Mouse (Mus musculus) cerebellum, adult 2 months (tissue): ENCODE data around the gene Aatk.

Experiments
- CTCF ChIP-seq: fragments of 200-500 bp; IDR thresholded peaks from 2 replicates; pipeline ENCODE4 v1.5.1; 2011; ENCODE audit warnings: low read depth, mild to moderate bottlenecking, control low read depth, low read length, moderate library complexity, borderline replicate concordance; ENCODE audit not compliant: insufficient read depth
- POLR2A ChIP-seq: fragments of 200-500 bp; IDR thresholded peaks from 2 replicates; pipeline ENCODE4 v1.6.1; 2011; ENCODE audit warnings: low read length, control low read depth, borderline replicate concordance; ENCODE audit not compliant: insufficient read depth

DNA sequence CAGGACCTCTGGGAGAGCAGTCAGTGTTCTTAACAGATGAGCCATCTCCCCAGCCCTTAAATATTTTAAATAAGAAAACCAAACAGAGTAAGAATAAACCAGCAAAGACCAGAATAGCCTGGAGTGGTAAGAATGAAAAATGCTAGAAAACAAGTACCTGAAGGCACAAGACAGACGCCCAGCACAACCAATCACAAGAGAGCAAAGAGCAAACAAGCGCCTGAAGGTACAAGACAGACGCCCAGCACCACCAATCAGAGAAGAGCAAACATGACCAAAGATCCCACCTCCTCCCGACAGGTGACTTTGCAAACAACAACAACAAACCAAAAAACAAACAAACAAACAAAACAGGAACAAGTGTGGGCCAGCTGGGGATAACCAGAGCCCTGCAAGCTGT, 6.9 kb upstream of the Aatk start:
- no peak for TF ChIP-seq POLR2A
- no peak for TF ChIP-seq CTCF
